ENCODE assay signal across 22 mouse cellular contexts in the genomic region with DNA sequence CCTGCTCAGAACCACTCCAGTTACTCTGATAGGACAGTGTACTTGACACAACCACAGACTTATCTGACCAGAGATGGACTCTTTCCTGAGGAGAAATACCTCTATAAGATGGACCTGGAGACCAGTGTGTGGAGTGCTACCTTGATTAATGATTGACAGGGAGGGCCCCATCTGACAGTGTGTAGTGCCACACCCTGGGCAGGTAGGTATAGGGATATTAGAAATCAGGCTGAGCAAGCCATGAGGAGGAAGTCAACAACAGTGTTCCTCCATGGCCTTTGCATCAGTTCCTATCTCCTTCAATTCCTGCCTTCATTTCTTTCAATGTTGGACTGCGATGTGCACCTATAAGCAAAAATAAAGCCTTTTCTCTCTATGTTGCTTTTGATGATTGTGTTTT.
DNase-seq lines count a peak whose midpoint lies in the region; ATAC-seq and TF ChIP-seq lines count a peak whose summit lies in the region.
"Had no signal": no experiment of that assay in that cellular context is flagged by ENCODE, and none has a peak within 500 bp of the region (broad histone marks: within the 10 kb centered on the region; RNA-seq: fewer than 3 reads in every experiment).

No protein-coding gene starts in this region.

- no peak overlapping the region for H3K9ac ChIP-seq in midbrain, embryonic 11.5 days (ENCODE audit: low read length)
- no peak overlapping the region for H3K9ac ChIP-seq in midbrain, embryonic 15.5 days
- no peak overlapping the region for H3K9ac ChIP-seq in intestine, embryonic 15.5 days
- no peak overlapping the region for H3K9ac ChIP-seq in intestine, embryonic 16.5 days (ENCODE audit: low read depth, low read length)
- H3K9ac ChIP-seq in intestine, postnatal 0 days (ENCODE audit: low read depth, low read length), result no peak overlapping the region

- peak; percentile 51 for DNase-seq in midbrain, embryonic 11.5 days (ENCODE audit: low spot score, missing footprints)
- no peak for DNase-seq in frontal cortex, postnatal 25 days (ENCODE audit: low spot score in 2 of 2)
- DNase-seq in cerebellum, postnatal 10 days, result no peak
- no peak for DNase-seq in cerebellum, postnatal 25 days
- DNase-seq: adrenal gland, adult 2 months; adrenal gland, adult 8-10 months; adrenal gland, postnatal 10 days; adrenal gland, postnatal 14 days; adrenal gland, postnatal 25 days; adrenal gland, postnatal 36 days; B cell, adult 2 months; cerebellum, adult 11 months; cerebellum, adult 11-12 months had no signal

- no peaks in the 10 kb centered on the region for H3K4me1 ChIP-seq in midbrain, embryonic 11.5 days (ENCODE audit: control insufficient read depth, insufficient read depth, low read length)
- H3K4me1 ChIP-seq in midbrain, embryonic 15.5 days, result no peaks in the 10 kb centered on the region
- no peaks in the 10 kb centered on the region for H3K4me1 ChIP-seq in intestine, embryonic 15.5 days (replicated peaks)
- no peaks in the 10 kb centered on the region for H3K4me1 ChIP-seq in intestine, embryonic 16.5 days (ENCODE audit: control insufficient read depth, insufficient read depth, low read length)
- no peaks in the 10 kb centered on the region for H3K4me1 ChIP-seq in intestine, postnatal 0 days (replicated peaks; ENCODE audit: control insufficient read depth, insufficient read depth, low read length)

- H3K4me2 ChIP-seq in midbrain, embryonic 11.5 days, result no peak overlapping the region
- H3K4me2 ChIP-seq in midbrain, embryonic 15.5 days, result no peak overlapping the region
- no peak overlapping the region for H3K4me2 ChIP-seq in intestine, embryonic 15.5 days (replicated peaks)
- H3K4me2 ChIP-seq in intestine, embryonic 16.5 days (ENCODE audit: low read depth, low read length), result no peak overlapping the region
- no peak overlapping the region for H3K4me2 ChIP-seq in intestine, postnatal 0 days (replicated peaks; ENCODE audit: low read depth)

- no peak for TF ChIP-seq CTCF in intestine, postnatal 0 days (IDR thresholded peaks at IDR 0.05; ENCODE audit: low read depth)

- H3K9me3 ChIP-seq in midbrain, embryonic 11.5 days (ENCODE audit: control insufficient read depth, low read length), result no peaks in the 10 kb centered on the region
- H3K9me3 ChIP-seq in midbrain, embryonic 15.5 days, result no peaks in the 10 kb centered on the region
- H3K9me3 ChIP-seq in intestine, embryonic 15.5 days, result no peaks in the 10 kb centered on the region
- no peaks in the 10 kb centered on the region for H3K9me3 ChIP-seq in intestine, embryonic 16.5 days (ENCODE audit: control insufficient read depth, low read length)
- no peaks in the 10 kb centered on the region for H3K9me3 ChIP-seq in intestine, postnatal 0 days (ENCODE audit: control insufficient read depth)

- no peaks in the 10 kb centered on the region for H3K36me3 ChIP-seq in midbrain, embryonic 11.5 days (ENCODE audit: control insufficient read depth, insufficient read depth, low read length)
- H3K36me3 ChIP-seq in midbrain, embryonic 15.5 days (replicated peaks), result no peaks in the 10 kb centered on the region
- H3K36me3 ChIP-seq in intestine, embryonic 15.5 days, result no peaks in the 10 kb centered on the region
- H3K36me3 ChIP-seq in intestine, embryonic 16.5 days (ENCODE audit: control insufficient read depth, insufficient read depth, low read length), result no peaks in the 10 kb centered on the region
- H3K36me3 ChIP-seq in intestine, postnatal 0 days (ENCODE audit: control insufficient read depth, insufficient read depth), result no peaks in the 10 kb centered on the region
- H3K36me3 ChIP-seq: G1E had no signal

- no peak overlapping the region for H3K27ac ChIP-seq in midbrain, embryonic 11.5 days (ENCODE audit: low read depth, low read length)
- no peak overlapping the region for H3K27ac ChIP-seq in midbrain, embryonic 15.5 days
- no peak overlapping the region for H3K27ac ChIP-seq in intestine, embryonic 15.5 days
- no peak overlapping the region for H3K27ac ChIP-seq in intestine, embryonic 16.5 days (ENCODE audit: low read length)
- H3K27ac ChIP-seq in intestine, postnatal 0 days (ENCODE audit: low read depth, low read length), result no peak overlapping the region

- no peaks in the 10 kb centered on the region; the same call in 1 of the 2 replicates for H3K27me3 ChIP-seq in midbrain, embryonic 11.5 days (ENCODE audit: control insufficient read depth, insufficient read depth, low read length)
- H3K27me3 ChIP-seq in midbrain, embryonic 15.5 days (replicated peaks), result no peaks in the 10 kb centered on the region
- no peaks in the 10 kb centered on the region for H3K27me3 ChIP-seq in intestine, embryonic 15.5 days (replicated peaks)
- H3K27me3 ChIP-seq in intestine, embryonic 16.5 days (replicated peaks; ENCODE audit: control insufficient read depth, insufficient read depth, low read length), result no peaks in the 10 kb centered on the region
- no peaks in the 10 kb centered on the region for H3K27me3 ChIP-seq in intestine, postnatal 0 days (replicated peaks; ENCODE audit: control insufficient read depth, insufficient read depth, low read length)
- H3K27me3 ChIP-seq: CH12.LX had no signal

- no peak overlapping the region for H3K4me3 ChIP-seq in midbrain, embryonic 11.5 days (ENCODE audit: low read depth, low read length)
- H3K4me3 ChIP-seq in midbrain, embryonic 15.5 days, result no peak overlapping the region
- no peak overlapping the region for H3K4me3 ChIP-seq in intestine, embryonic 15.5 days (replicated peaks)
- no peak overlapping the region for H3K4me3 ChIP-seq in intestine, embryonic 16.5 days (ENCODE audit: low read length)
- no peak overlapping the region for H3K4me3 ChIP-seq in intestine, postnatal 0 days (ENCODE audit: low read depth, low read length)

- no peak for ATAC-seq in midbrain, embryonic 11.5 days (ENCODE audit: low FRiP score)
- ATAC-seq in midbrain, embryonic 15.5 days (replicated peaks), result no peak
- peak; percentile 89 for ATAC-seq in intestine, embryonic 15.5 days
- peak; percentile 93 for ATAC-seq in intestine, embryonic 16.5 days
- ATAC-seq in intestine, postnatal 0 days, result peak; percentile 74
- ATAC-seq: activated CD4-positive, CD25-positive, alpha-beta regulatory T cell, adult 4 months; CD4-positive, CD25-positive, alpha-beta regulatory T cell, adult 4 months; Patski had no signal

- 97% methylated on average over 1 of the region's 1 CpGs for WGBS in midbrain, embryonic 11.5 days
- WGBS in midbrain, embryonic 15.5 days, result 96% methylated on average over 1 of the region's 1 CpGs
- WGBS in intestine, embryonic 15.5 days, result 91% methylated on average over 1 of the region's 1 CpGs
- WGBS in intestine, embryonic 16.5 days, result 86% methylated on average over 1 of the region's 1 CpGs
- 89% methylated on average over 1 of the region's 1 CpGs for WGBS in intestine, postnatal 0 days

Comparison
In these comparisons a context has a peak if more than half of its experiments do, and no peak if none do; other contexts are left out.
1. ATAC-seq: peak in intestine, embryonic 15.5 days (single experiment), intestine, embryonic 16.5 days (single experiment) and intestine, postnatal 0 days (single experiment); none in midbrain, embryonic 11.5 days (single experiment) and midbrain, embryonic 15.5 days (single experiment).